Mouse (Mus musculus) E14TG2a.4 (cell line): ENCODE results near the gene Slc8a2.
A peak's percentile ranks its signal among the peaks of the same experiment; 100 is the strongest.

Experiments used
- H3K27me3 ChIP-seq: 2 replicates; pipeline ENCODE4 v1.6.1; 2014; ENCODE audit warnings: low read length, control low read depth; ENCODE audit not compliant: insufficient read depth
- H3K36me3 ChIP-seq: 2 replicates; pipeline ENCODE4 v1.6.1; 2014; ENCODE audit warnings: low read length, control low read depth; ENCODE audit not compliant: insufficient read depth
- H3K4me1 ChIP-seq: replicated peaks from 2 replicates; pipeline ENCODE4 v1.6.1; 2014; ENCODE audit warnings: low read depth, low read length, control low read depth
- H3K4me3 ChIP-seq: replicated peaks from 2 replicates; pipeline ENCODE4 v1.5.1; 2014; ENCODE audit warnings: mild to moderate bottlenecking, low read length
- H3K9me3 ChIP-seq: 2 replicates; pipeline ENCODE4 v1.6.1; 2014; ENCODE audit warnings: low read length, control low read depth
- CTCF ChIP-seq: conservative IDR thresholded peaks from 2 replicates; pipeline ENCODE4 v1.5.1; 2014; ENCODE audit warnings: low read length
- NANOG ChIP-seq: IDR thresholded peaks from 2 replicates; pipeline ENCODE4 v1.6.1; 2014; ENCODE audit warnings: borderline replicate concordance, low read length, mixed read lengths
- POU5F1 ChIP-seq: IDR thresholded peaks from 2 replicates; pipeline ENCODE4 v1.6.1; 2014; ENCODE audit warnings: low read length, borderline replicate concordance

The Slc8a2 gene

DNA sequence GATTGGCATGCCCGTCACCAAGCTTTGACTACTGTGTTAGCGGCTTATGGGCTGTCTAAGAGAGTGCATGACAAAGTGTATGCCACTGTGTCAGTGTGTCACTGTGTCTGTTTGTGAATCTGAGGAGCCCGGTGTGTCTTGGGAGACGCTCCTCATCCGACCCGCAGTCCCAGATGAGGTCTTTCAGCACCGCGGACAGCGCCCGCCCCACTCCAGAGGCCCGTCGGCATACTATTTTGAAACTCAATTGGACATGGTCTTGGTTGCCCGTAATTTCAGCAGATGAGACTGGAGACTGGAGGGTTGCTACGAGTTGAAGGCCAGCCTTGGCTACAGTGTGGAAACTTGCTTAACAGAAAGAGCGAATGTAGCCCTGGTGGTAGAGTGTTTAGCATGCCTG, 18.0 kb downstream of the Slc8a2 start:
- no peak overlapping the region for H3K4me3 ChIP-seq
- H3K27me3 ChIP-seq: peaks cover 35% of the 10 kb centered on the region
- TF ChIP-seq POU5F1: no peak
- no peak for TF ChIP-seq CTCF
- no peak for TF ChIP-seq NANOG
- H3K4me1 ChIP-seq: peaks cover 40% of the 10 kb centered on the region
- no peaks in the 10 kb centered on the region for H3K36me3 ChIP-seq
- no peaks in the 10 kb centered on the region for H3K9me3 ChIP-seq

DNA sequence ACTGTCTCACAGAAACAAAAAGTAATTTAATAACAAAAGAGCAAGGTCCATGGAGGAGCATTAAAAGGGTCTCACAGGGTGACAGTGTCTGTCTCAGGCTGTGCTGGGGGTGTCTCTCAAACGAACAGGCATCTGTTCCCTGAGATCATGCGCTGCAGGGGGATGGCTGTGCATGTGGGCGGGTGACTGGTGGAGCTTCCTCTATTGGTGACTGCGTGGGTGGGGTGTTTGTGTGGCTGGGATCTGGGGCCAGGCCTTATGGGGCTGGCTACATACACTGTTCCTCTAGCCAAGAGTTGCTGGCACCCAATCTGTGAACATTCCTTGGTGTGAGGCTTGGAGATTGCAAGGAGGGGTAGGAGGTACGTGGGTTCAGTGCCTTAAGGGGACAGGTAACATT, 19.6 kb downstream of the Slc8a2 start:
- Histone ChIP-seq H3K9me3 (no peaks in the 10 kb centered on the region), H3K4me3 (no peak overlapping the region), H3K27me3 (peaks cover 35% of the 10 kb centered on the region), H3K36me3 (no peaks in the 10 kb centered on the region), H3K4me1 (peaks cover 40% of the 10 kb centered on the region)
- TF ChIP-seq CTCF: no peak
- no peak for TF ChIP-seq NANOG
- no peak for TF ChIP-seq POU5F1

DNA sequence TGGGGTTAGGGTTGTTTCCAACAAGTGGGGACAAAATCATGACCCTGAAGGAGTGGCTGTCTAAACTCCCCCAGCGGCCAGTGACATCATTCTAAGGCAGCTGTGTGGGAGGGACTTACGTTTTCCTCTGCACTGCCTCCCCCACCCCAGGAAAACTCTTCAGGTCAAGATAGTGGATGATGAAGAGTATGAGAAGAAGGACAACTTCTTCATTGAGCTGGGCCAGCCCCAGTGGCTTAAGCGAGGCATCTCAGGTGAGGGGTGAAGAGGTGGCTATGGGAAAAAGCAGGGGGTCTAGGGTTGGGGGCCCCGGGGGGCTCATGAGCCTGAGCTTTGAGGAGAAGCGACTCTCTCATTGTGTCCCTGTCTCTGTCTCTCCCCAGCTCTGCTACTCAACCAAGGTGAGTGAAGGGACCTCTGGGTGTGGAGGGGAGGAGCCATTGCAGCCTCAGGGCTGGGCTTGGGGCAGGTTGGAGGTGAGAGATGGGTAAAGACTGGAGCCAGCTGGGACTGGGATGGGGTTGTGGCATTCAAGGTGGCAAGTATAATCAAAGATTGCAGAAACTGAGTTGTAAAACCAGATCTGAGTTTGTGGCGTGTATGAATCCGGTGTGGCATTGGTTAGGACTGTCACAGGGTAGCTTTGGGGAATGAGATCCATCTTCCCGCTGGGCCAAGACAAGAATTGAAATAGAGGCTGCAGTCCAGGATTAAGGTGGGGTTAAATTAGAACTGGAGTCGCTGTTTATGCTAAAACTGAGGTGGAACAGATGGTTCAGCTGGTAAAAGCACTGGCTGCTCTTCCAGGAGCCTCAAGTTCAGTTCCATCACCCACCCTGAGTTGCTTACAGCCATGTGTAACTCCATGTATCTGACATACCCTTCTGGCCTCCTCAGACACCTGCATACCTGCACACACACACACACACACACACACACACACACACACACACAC, 20.8 kb downstream of the Slc8a2 start:
- peaks cover 30% of the 10 kb centered on the region for H3K4me1 ChIP-seq
- TF ChIP-seq POU5F1 (no peak), NANOG (no peak), CTCF (no peak)
- H3K9me3 ChIP-seq: no peaks in the 10 kb centered on the region
- no peak overlapping the region for H3K4me3 ChIP-seq
- H3K27me3 ChIP-seq: peaks cover 24% of the 10 kb centered on the region
- no peaks in the 10 kb centered on the region for H3K36me3 ChIP-seq

DNA sequence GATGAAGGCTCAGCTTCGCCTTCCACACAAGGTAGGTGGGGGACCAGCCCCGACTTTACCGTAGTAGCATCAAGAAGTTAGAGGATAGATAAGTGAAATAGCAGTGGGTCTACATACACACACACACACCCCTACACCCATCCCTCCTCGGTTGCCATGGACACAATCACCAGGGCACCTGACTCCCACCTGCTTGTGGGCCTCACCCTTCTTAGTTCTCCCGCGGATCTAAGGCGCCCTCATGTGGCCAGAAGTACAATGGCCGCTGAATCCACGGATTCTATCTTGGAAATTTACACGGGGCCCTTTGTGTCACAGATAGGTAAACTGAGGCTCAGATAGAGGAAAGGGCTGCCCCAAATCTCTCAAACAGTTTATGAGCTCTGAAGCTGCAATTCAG, 23.9 kb downstream of the Slc8a2 start:
- Histone ChIP-seq H3K36me3 (no peaks in the 10 kb centered on the region), H3K9me3 (no peaks in the 10 kb centered on the region)
- no peak for TF ChIP-seq NANOG
- TF ChIP-seq POU5F1: no peak
- peak; percentile 84 for TF ChIP-seq CTCF

DNA sequence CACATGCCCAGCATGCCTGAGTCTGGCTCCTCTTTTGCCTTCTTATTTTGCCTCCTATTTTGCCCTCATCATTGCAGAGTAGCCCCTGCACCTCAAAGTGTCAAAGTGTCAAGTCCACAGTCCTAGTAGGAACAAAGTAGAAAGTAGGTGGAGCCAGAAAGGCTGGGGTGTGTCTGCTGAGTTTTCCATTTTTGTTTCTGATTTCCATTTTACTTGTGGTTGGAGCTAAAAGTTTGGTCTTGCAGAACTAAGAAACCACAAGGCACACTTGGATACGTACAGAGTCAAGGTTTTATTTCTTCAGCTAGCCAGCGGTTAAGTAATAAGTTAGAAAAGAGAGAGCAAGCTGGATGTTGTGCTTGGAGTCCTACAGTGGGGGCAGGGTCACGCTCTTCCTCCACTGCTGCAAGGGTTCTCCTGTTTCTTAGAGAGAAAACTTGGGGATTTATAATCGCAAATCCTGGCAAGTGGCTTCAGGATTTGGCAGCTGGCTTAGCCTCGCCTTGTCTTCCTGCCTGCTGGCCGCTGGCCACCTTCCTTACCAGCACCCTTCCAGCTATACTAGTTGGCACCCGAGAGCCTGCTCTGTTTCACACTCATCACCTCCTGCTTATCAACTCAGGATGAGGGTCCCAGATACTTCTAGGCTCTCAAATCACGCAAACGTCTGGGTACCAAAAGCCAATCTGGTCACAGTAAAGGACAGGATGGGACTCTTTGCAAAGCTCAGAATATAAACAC, 25.7 kb downstream of the Slc8a2 start:
- Histone ChIP-seq H3K4me1 (peaks cover 21% of the 10 kb centered on the region), H3K4me3 (no peak overlapping the region), H3K9me3 (no peaks in the 10 kb centered on the region), H3K36me3 (no peaks in the 10 kb centered on the region), H3K27me3 (peaks cover 31% of the 10 kb centered on the region)
- no peak for TF ChIP-seq POU5F1
- no peak for TF ChIP-seq NANOG
- TF ChIP-seq CTCF: no peak

More for the DNA sequence above, 23.9 kb downstream of the Slc8a2 start:
- Histone ChIP-seq H3K4me1 (peaks cover 15% of the 10 kb centered on the region), H3K27me3 (peaks cover 17% of the 10 kb centered on the region), H3K4me3 (no peak overlapping the region)

DNA sequence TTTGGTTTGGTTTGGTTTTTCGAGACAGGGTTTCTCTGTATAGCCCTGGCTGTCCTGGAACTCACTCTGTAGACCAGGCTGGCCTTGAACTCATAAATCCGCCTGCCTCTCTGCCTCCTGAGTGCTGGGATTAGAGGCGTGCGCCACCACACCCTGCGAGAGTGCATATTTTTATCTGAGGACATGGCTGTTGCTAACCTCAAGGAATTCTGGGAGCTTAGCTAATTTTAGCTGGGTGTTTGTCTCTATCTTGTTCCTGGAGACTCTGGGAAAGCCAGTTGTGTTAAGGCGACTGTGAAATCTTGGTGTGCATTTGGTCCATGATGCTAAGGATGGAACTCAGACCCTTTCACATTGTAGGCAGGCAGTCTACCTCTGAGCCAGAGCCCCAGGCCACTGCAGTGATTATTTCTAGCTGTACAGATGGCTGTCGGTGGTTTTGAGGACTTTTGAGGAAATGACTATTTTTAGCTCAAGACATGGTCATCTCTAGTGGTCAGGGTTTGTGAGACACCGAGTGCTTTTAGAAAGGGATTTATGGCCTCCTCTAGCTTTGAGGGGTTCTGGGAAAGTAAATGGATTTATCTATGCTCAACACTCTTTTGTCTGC, 26.6 kb downstream of the Slc8a2 start:
- peaks cover 27% of the 10 kb centered on the region for H3K4me1 ChIP-seq

DNA sequence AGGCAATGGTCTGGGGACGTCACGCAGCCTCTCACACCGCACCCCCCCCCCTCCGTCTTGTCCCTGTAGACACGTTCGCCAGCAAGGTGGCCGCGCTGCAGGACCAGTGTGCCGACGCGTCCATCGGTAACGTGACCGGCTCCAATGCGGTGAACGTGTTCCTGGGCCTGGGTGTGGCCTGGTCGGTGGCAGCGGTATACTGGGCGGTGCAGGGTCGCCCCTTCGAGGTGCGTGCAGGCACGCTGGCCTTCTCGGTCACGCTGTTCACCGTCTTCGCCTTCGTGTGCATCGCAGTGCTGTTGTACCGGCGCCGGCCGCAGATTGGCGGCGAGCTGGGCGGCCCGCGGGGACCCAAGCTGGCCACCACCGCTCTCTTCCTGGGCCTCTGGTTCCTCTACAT, 29.1 kb downstream of the Slc8a2 start:
- H3K27me3 ChIP-seq: peaks cover 37% of the 10 kb centered on the region
- TF ChIP-seq NANOG (no peak), CTCF (no peak), POU5F1 (no peak)

More for the DNA sequence above, 26.6 kb downstream of the Slc8a2 start:
- Histone ChIP-seq H3K36me3 (no peaks in the 10 kb centered on the region), H3K9me3 (no peaks in the 10 kb centered on the region), H3K4me3 (no peak overlapping the region), H3K27me3 (peaks cover 31% of the 10 kb centered on the region)
- TF ChIP-seq NANOG: no peak

DNA sequence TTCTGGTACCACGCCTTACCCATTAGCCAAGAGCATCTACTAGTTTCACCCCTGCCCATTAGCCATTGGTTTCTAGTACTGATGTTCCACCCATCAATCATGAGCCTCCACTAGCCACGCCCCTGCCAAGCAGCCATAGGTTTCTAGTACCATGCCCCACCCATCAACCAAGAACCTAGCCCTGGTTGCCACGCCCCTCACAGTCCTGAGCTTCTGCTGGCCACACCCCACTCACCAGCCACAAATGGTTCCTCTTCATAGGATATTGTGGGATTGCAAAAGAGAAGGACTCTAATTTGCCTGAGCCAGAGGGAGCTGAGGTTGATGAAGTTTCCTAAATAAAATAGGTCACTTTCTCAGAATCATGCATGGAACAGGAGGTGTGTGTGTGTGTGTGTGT, 31.1 kb downstream of the Slc8a2 start:
- TF ChIP-seq POU5F1: no peak
- TF ChIP-seq CTCF: no peak
- TF ChIP-seq NANOG: no peak
- H3K36me3 ChIP-seq: no peaks in the 10 kb centered on the region
- no peaks in the 10 kb centered on the region for H3K9me3 ChIP-seq

More for the DNA sequence above, 29.1 kb downstream of the Slc8a2 start:
- Histone ChIP-seq H3K36me3 (no peaks in the 10 kb centered on the region), H3K4me1 (peaks cover 30% of the 10 kb centered on the region), H3K9me3 (no peaks in the 10 kb centered on the region), H3K4me3 (peak overlapping the region; percentile 71)

More for the DNA sequence above, 31.1 kb downstream of the Slc8a2 start:
- no peak overlapping the region for H3K4me3 ChIP-seq
- H3K4me1 ChIP-seq: peaks cover 30% of the 10 kb centered on the region
- H3K27me3 ChIP-seq: peaks cover 48% of the 10 kb centered on the region
